Mouse (Mus musculus) retina, adult 2 months (tissue): ENCODE measurements around the gene Nudt12.
A peak's percentile ranks its signal among the peaks of the same experiment; 100 is the strongest.

Source experiments
- DNase-seq: peaks from one replicate; pipeline ENCODE4 v3.0.0-alpha.2; 2012; ENCODE audit warnings: low read depth, low spot score

Gene Nudt12

DNA sequence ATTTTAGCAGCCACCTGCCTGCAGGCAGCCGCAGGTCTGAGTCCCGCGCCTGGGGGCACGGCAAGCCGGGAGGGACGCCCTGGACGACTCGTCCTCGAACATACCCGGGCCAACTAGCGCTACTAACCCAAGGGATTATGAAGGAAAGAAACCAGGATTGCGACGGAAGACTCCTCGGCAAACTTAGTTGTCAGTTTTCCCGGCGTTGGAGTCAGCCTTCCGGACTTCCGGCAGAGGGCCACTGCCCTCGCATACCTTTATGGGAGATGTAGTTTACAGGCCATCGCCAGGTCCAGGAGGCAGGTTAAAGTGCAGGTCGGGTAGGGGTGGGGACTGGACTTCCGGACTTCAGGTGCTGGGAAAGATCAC is at the start of gene Nudt12:
Gene Nudt12, minus strand, starts transcription at position 282 of the 369 bp plus-strand sequence.
- no peak for DNase-seq

- DNase-seq: no peak
Measured at GRCm38 (mm10) chr17:59053306-59053705, 40.1 kb upstream of the Nudt12 start.

GRCm38 (mm10) chr17:59039754-59040153 is 26.6 kb upstream of the Nudt12 start:
- DNase-seq: no peak

GRCm38 (mm10) chr17:59033445-59033844 is 20.3 kb upstream of the Nudt12 start:
- DNase-seq: no peak

DNA sequence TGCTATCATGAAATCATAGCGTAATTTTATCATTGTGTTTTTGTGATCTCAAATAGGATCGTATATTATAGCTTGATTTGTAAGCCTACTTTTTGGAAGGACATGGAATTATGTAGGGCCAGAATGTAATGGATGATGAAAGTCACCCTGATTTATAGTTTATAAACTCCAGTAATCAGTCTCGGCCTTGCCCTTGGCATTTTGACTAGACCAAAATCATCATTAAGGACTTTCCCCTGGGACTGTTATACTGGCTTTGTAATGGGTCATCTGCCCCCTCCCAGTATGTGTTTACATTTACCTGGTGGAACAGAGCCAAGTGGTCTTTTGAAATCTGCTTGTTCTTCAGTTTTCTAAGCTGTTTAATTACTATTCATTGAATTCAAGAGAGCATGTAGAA is 13.2 kb upstream of the Nudt12 start:
- DNase-seq: no peak

DNA sequence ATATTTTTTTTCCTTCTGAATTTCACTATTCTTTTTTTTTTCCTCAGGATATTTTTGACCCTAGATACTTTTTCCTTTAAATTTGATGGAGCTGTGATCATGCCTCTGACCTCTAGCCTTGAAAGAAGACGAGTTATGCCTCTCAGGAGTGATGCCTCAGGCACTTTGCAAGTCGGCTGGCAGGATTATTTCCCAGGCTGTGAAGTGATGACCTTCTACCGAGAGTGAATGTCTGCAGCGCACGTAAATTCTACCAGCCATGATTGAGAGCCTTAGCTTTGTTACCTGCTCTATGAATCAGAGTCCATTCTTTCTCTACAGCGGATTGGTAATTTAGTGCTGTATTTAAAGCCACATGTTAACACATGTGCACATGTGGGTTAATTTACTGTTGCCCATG is 11.3 kb upstream of the Nudt12 start:
- no peak for DNase-seq

- DNase-seq: no peak
Measured at GRCm38 (mm10) chr17:59023971-59024370, 10.8 kb upstream of the Nudt12 start.

- no peak for DNase-seq
Measured at GRCm38 (mm10) chr17:59018666-59019065, 5.5 kb upstream of the Nudt12 start.

- DNase-seq: no peak
Measured at GRCm38 (mm10) chr17:59012421-59013090, 616 bp downstream of the Nudt12 start.

DNA sequence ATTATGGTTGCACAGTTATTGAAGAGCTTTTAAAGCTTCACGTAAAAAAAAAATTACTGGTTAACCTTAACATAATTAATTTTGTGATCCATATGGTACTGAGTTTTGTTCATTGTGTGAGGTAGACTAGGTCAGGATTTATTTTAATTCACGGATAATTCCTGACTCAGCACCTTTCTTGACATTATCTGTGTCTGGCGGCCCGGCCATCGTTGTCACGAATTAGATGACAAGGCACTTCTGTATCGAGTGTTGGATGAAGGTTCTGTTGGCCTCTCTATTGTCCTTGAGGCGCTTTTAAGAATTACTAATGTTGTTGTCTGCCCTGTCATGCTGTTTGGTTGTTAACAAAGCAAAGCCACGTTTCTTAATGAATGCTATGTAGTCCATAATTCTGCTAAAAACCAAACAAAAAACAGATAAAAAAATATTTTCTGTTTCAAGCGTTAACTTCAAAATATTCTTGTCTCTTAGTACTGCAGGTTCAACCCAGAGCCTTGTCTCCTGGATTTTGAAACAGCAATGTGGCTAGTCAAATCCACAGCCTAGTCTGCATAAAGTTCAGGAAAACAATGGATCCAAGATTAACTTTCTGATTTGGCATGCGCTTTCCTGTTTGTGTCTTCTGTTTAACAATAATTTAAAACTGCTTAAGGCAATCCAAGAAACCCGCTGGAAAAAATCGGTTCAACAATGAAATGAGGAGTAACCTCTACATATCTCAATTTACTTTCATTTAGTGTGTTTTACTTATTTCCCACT is 1.4 kb downstream of the Nudt12 start:
- DNase-seq: no peak

DNA sequence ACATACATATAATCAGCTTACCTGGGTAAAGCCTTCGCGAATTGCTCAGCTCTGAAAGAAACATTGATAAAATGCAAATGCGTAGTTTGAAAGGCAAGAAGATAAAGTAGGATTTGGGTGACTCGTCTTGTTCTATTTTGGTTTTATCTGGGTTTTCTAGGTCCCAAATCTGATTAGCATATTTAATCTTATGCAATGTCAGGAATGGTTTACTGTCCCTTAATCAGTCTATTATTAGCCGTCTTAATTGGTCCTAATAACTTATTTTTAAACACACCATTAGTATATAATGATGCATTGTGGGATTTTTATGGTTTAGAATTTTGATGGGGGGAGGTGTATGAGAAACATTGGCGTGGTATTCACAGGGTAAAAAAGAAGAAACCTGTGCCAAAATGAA is 21.9 kb downstream of the Nudt12 start, which contains the start of gene Pdzph1:
Gene Pdzph1, minus strand, starts transcription at position 101 of the 400 bp plus-strand sequence.
- peak; percentile 78 for DNase-seq

- DNase-seq: no peak
Measured at GRCm38 (mm10) chr17:58973237-58973636, 39.9 kb downstream of the Nudt12 start.

GRCm38 (mm10) chr17:58959905-58960304 is 53.3 kb downstream of the Nudt12 start:
- DNase-seq: peak; percentile 22

DNA sequence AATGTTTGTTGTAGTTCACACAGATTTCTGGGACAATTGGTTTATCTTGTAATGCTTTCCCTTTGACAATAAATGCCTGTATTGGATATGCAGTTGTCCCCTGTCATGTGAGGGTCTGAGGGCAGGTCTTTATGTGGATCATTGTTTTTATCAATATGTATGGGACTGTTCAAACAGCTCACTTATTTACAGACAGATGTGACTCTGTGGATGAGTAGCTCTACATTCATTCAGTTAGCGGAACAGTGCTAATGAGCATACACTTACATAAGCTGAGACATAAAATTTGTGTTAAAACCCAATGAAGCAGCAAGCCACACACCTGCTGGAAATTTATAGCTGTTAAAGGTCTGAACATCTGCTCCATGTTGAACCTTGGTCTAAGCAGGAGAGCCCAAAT is 56.1 kb downstream of the Nudt12 start:
- no peak for DNase-seq
